Mouse (Mus musculus) small intestine, adult 10 weeks (tissue): ENCODE measurements around the gene Mmp24. TPM values are rescaled to one million over a fixed set of nuclear protein-coding genes. Genes with fewer than 3 reads are reported as not detected.

Experiments
- polyA plus RNA-seq: library from polyadenylated mRNA; stranded (reverse); fragments of 350-450 nt; fragmentation: Illumina TruSeq; extraction: RNeasy Lipid Tissue Mini Kit (QIAGEN cat#74804); gene quantifications from one replicate; pipeline ENCODE4 v1.2.3, GENCODE M21; 2014; ENCODE audit warnings: low replicate concordance

The Mmp24 gene
- polyA plus RNA-seq, result not detected

GRCm38 (mm10) chr2:155774927-155775684, at the start of gene Mmp24:
TSS of gene Mmp24 (plus strand) at chr2:155775342.

GRCm38 (mm10) chr2:155729158-155729645, 45.9 kb upstream of the Mmp24 start, which contains the start of gene Edem2:
TSS of gene Edem2 (minus strand) at chr2:155729475.

GRCm38 (mm10) chr2:155735766-155736165, 39.4 kb upstream of the Mmp24 start, which contains the start of gene Gm17581:
TSS of gene Gm17581 (minus strand) at chr2:155735866.

GRCm38 (mm10) chr2:155751014-155751786, 23.9 kb upstream of the Mmp24 start, which contains the start of gene Procr:
TSS of gene Procr (plus strand) at chr2:155751117.

GRCm38 (mm10) chr2:155819392-155819448, 44.1 kb downstream of the Mmp24 start, which contains the start of gene BC029722:
TSS of gene BC029722 (minus strand) at chr2:155819426.

GRCm38 (mm10) chr2:155826630-155827424, 51.7 kb downstream of the Mmp24 start, which contains the start of gene Eif6:
TSS of gene Eif6 (minus strand) at chr2:155826925.

GRCm38 (mm10) chr2:155834732-155835131, 59.6 kb downstream of the Mmp24 start, which contains the start of gene Fam83c:
TSS of gene Fam83c (minus strand) at chr2:155834854.

Other genes starting within 250 kb of the Mmp24 start
- gene Gss, start 182.5 kb upstream of the Mmp24 start, polyA plus RNA-seq, result 6.2 TPM
- not detected for gene Myh7b, start 164.1 kb upstream of the Mmp24 start, polyA plus RNA-seq
- 72.8 TPM for gene Trpc4ap, start 83.0 kb upstream of the Mmp24 start, polyA plus RNA-seq
- gene Edem2, start 45.9 kb upstream of the Mmp24 start, polyA plus RNA-seq, result 11.5 TPM
- gene Gm17581, start 39.5 kb upstream of the Mmp24 start, polyA plus RNA-seq, result not detected
- gene Procr, start 24.2 kb upstream of the Mmp24 start, polyA plus RNA-seq, result 4.1 TPM
- 13.2 TPM for gene BC029722, start 44.1 kb downstream of the Mmp24 start, polyA plus RNA-seq
- gene Eif6, start 51.6 kb downstream of the Mmp24 start, polyA plus RNA-seq, result 14.6 TPM
- 0.41 TPM for gene Fam83c, start 59.5 kb downstream of the Mmp24 start, polyA plus RNA-seq
- gene Uqcc1, start 155.0 kb downstream of the Mmp24 start, polyA plus RNA-seq, result 23.3 TPM
- gene Gm15557, start 165.4 kb downstream of the Mmp24 start, polyA plus RNA-seq, result not detected
- not detected for gene Gdf5, start 170.0 kb downstream of the Mmp24 start, polyA plus RNA-seq
- 0.82 TPM for gene Cep250, start 181.1 kb downstream of the Mmp24 start, polyA plus RNA-seq
- 2.9 TPM for gene 6430550D23Rik, start 232.6 kb downstream of the Mmp24 start, polyA plus RNA-seq
- gene Ergic3, start 232.7 kb downstream of the Mmp24 start, polyA plus RNA-seq, result 5.4 TPM